Mouse (Mus musculus) thymus, postnatal 0 days (tissue): Measurements from ENCODE around the gene Sec24d. TPM values are rescaled to one million over a fixed set of nuclear protein-coding genes. Genes with fewer than 3 reads are reported as not detected.

Experiments used
- DNase-seq: peaks from one replicate; pipeline ENCODE4 v3.0.0-alpha.2; 2015; ENCODE audit warnings: low spot score
- polyA plus RNA-seq: library from polyadenylated mRNA; unstranded; fragments of >200 nt; fragmentation: Nextera tagmentation; extraction: Ambion mirVana; gene quantifications from 2 replicates; pipeline ENCODE4 v1.2.1, GENCODE M21; 2015

The Sec24d gene
- polyA plus RNA-seq, 1 experiment from 2014 or later, result 24.4 TPM

GRCm38 (mm10) chr3:123296654-123297053 lies 29.4 kb downstream of the Sec24d start:
- no peak for DNase-seq

GRCm38 (mm10) chr3:123298283-123298682 lies 31.0 kb downstream of the Sec24d start:
- DNase-seq, result no peak

DNA sequence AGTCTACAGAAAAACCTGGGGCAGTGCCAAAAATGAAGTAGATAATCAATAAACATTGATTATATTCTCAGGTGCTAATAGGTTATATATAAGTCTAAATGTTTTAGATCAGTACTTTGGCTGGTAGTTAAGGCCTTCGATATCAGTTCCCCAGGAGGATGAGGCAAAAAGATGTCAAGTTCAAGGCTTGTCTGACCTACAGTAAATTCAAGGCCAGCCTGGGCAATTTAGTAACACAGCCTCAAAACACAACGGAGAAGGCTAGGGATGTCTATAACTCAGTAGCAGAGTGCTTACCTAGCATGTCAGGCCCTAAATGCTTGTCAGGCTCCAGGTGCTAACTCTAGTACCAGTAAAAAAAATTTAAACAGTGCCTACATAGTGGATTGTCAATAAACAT lies 34.3 kb downstream of the Sec24d start:
- no peak for DNase-seq

DNA sequence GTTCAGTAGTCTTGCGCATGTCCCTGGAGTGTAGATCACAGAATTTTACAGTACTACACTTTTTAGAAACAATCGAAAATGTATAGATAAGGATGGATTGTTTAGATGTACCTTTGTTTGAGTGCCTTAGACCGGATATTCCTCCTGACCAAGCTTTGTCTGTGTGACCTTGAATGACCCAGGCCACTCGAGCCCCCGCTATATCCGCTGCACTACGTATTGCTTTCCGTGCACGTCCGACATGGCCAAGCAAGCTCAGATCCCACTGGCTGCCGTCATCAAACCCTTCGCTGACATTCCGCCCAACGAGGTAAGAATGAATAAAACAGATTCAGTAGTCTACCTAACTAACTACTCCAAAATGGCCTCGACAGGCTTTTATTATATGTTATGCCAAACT lies 38.4 kb downstream of the Sec24d start:
- no peak for DNase-seq

DNA sequence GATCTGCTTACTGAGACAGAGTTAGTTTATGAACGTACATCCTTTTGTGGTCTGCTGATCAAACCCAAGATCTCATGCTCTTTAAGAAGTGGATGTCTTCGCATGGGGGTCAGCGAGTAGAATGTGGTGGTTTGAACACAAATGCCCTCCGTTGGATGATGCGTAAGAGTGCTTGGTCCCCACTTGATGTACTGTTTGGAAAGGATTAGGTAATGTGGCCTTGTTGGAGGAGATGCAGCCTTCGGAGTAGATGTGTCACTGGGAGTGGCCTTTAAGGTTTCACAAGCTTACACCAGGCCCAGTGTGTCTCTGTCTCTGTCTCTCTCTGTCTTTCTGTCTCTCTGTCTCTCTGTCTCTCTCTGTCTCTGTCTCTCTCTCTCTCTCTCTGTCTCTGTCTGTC lies 40.2 kb downstream of the Sec24d start:
- no peak for DNase-seq

DNA sequence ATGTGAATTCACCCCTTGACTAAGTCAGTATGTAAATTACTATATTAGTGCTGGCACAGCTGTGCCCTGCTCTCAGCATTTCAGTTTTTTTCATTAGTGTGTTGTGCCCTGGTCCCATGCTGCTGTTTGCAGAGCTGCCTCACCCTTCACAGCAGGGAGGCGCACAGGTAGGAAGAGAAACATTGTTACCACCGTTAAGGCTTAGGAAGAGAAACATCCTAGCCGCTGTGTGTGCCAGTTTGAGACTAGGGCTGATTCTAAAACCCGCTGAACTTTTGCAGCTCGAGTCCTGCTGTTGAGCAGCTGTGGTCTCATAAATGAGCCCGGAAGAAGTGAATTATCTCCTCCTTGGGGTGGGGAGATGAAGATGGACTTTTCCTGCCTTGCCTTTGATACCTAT lies 41.9 kb downstream of the Sec24d start:
- no peak for DNase-seq

GRCm38 (mm10) chr3:123312477-123313062 lies 45.3 kb downstream of the Sec24d start:
- no peak for DNase-seq

DNA sequence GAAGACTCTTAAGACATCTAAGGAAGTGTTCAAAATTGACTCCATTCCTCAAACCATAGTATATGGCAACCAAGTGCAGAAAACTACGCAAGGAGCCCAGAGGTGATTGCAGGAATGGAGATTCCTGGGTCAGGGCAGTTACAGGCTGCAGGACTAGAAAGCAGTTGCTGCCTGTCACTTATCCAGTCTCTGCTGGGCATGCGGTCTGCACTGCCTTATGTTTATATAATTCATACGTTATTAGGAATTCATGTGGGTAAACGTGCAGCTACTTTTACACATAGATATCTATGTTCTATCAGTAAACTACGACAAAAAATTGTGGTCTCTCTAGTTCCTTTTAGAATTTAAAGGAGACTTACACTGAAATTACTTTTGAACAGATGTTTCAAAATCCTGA lies 46.2 kb downstream of the Sec24d start:
- no peak for DNase-seq

GRCm38 (mm10) chr3:123313920-123314614 lies 46.8 kb downstream of the Sec24d start:
- DNase-seq, result peak; percentile 17

- DNase-seq, result peak; percentile 49
These were observed 48.8 kb downstream of the Sec24d start for GRCm38 (mm10) chr3:123316066-123316465.

DNA sequence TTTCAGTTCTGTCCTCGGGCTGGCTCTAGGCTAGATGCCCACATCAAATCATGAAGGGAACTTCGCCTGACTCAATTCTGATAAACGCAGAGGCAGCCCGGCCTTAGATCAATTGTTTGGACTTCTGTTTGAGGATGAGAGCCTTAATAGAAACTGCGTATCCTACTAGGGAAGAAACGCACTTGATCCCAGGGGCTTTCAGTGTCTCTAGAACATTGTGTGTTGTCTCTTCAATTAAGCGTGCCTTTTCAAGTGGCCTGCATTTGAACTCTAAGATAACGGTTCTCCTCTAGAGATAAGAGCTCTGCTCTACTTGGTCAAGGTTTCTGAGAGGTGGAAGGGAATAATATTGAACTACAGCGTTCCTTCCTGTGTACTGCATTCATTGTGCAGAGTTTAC lies 49.8 kb downstream of the Sec24d start:
- DNase-seq, result no peak

DNA sequence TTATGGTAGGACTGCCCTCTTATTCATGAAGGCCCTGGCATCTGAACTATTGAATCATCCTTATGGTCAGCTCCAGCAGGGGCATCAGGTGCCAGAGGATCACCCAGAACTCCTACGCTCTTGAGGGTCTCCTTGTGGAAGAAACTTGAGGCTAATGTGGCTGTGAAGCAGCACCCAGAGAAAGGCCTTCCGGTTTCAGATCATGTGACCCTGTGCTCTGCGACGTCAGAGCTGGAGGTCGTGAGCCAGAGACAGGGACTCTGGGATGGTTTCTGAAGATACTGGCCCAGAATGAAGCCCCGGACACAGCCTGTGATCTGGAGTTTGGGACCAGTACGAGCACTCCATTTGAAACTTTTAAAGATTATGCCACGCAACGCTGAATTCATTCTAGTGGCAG lies 53.1 kb downstream of the Sec24d start:
- no peak for DNase-seq

- no peak for DNase-seq
These were observed 54.4 kb downstream of the Sec24d start for GRCm38 (mm10) chr3:123321612-123322011.

DNA sequence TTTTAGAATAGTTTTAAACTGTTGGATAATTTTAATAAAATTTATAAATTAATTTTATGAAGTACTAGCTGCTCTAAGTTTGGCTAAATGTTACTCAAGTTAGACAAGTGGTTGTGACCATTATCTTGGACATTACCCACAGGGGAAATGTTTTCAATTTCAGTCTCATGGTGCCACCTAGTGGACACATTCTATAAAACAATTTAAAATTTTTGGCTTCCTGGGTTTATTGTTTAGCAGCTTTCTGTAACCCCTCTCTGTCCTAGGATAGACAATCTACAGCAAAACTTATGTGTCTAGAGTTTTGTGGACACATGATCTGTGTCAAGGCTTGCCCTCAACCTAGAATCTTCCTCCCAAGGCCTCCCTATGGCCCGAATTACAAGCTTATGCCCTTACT lies 54.9 kb downstream of the Sec24d start:
- DNase-seq, result peak; percentile 54

- DNase-seq, result no peak
These were observed 57.1 kb downstream of the Sec24d start for GRCm38 (mm10) chr3:123324326-123324725.

DNA sequence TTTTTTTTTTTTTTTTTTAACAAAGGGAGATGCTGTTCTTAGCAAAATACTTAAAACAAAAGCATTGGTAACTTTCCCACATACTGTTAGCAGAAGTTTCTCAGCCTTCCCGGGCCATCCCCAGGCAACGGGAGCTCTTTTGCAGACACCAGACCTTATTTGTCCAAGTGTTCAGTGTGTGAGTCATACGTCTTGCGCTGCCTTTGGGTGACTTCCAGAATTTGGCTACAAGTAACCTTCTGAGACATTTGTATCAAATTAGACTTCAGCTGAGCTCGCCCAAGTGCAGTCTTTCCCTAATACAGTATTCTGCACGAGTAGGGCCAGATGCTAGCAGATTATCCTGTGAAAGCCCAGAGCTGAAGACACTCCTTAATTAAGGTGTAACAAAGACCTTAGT lies 62.0 kb downstream of the Sec24d start:
- no peak for DNase-seq

DNA sequence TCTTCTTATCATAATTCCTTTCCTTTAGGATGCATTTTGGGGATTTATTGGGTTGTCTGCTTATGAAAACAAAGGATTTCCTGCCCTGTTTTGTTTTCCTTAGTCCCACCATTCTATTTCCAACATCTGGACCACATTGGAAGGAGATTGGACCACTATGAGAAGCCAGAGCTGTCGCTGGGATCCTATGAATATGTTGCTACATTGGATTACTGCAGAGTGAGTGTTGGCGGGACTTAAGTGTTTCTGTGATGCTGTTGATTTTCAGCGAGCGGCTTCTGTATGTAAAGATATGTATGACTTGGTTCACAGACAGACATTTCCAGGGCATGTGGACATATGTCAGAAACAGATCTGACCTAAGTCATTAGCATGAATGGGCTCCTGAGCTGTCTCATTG lies 63.0 kb downstream of the Sec24d start:
- DNase-seq, result no peak

DNA sequence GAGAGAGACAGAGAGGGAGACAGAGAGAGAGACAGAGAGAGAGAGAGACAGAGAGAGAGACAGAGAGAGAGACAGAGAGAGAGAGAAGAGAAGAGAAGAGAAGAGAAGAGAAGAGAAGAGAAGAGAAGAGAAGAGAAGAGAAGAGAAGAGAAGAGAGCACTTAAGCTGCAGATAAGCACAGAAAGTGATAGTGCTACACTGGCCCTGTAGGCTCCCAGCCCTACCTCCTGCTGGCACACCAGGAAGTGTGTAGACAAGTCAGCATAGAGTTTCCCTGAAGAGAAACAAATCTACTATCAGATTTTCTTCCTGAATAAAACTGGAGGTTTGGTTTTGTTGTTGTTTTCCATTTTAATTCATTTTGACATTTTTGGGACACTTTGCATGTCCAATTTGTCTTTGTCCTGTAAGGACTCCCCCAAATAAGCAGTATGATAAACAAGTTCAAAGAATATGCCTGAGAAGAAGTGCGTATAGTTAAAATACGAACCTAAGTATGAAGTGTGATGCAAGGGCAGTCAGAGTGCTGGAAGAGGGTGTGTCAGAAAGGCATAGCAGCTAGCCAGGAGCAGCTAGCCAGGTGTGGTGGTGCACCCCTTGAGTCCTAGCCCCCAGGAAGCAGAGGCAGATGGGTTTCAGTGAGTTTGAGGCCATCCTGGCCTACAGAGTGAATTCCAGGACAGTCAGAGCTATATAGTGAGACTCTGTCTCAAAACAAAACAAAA lies 65.2 kb downstream of the Sec24d start:
- no peak for DNase-seq

DNA sequence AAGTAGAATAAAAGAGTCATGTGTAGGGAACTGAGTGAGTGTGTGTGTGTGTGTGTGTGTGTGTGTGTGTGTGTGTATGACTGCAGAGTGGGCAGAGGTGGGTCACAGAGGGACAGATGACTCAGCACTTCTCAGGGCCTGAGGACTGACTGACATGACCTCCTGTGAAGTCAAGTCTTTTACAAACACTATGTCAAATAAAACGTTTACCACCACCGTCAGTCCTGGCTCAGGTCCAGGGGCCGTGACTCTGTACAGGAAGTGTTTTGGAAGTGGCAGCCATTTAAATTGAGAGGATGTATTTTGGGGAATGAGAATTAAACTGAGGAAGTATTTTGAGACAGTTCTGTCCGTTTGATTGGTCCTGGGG lies 65.8 kb downstream of the Sec24d start:
- no peak for DNase-seq

- no peak for DNase-seq
These were observed 67.7 kb downstream of the Sec24d start for GRCm38 (mm10) chr3:123334947-123335346.

DNA sequence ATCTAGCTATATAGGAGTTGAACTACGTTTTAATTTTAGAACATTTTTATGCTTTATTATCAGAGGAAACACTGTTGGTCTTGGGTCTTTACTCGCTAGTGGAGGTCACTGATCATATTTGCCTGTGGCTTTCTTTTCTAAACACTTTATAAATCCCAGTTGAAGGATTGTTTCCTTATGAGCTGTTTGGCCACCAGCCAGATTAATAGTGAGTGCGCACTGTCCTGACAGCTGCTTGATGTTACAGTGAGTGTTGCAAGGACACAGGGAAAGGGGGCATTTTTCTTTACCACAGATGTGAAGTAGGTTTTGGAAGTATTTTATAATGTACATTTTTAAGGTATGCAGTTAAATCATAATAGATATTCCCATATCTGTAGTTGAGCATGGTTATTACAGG lies 68.2 kb downstream of the Sec24d start:
- DNase-seq, result no peak

- no peak for DNase-seq
These were observed 69.2 kb downstream of the Sec24d start for GRCm38 (mm10) chr3:123336455-123336854.

DNA sequence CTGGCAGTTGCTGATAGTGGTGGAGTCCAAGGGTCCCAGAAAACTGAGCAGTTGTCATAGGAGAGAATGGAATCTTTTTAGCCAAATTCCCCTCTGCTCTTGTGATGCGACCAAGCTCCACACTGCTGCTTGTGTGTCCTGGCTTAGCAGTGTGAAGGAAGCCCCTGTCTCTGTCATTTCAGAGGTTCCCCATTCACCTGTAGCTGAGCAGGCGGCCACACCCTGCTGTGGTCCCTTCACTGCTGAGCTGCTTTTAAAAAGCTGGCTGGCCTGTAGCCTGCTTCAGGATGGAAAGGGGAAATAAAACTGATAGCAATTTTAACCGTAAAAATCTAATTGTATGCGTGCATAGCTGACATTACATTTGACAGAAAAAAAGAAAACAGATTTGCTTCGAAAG lies 69.7 kb downstream of the Sec24d start:
- DNase-seq, result no peak
